12 mouse cellular contexts compared by ENCODE assay signal in the genomic region with DNA sequence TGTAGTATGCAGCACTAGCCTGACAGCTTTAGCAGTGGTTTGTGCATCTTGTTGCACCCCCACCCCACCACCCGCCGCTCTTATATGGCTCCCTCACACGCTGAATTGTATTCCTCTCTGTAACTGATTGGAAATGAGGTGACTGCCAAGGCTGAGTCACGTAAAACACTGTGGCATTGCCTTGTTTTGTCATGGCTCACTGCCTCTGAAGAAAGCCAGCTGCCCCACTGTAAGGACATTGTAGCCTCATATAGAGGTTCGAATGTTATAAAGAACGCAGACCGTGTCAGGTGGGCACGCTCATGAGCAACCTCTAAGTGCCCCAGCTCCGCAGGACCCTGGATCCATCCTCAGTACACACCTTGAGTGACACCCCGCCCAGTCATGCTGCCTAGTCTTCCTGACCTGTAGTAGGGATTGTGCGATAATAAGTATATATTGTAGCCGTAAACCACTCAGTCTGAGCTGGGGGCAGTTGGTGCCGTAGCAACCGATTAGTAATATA.
DNase-seq lines count a peak whose midpoint lies in the region; ATAC-seq and TF ChIP-seq lines count a peak whose summit lies in the region.
"Had no signal": no experiment of that assay in that cellular context is flagged by ENCODE, and none has a peak within 500 bp of the region (broad histone marks: within the 10 kb centered on the region; RNA-seq: fewer than 3 reads in every experiment).

No protein-coding gene starts in this region.

- H3K27ac ChIP-seq in forebrain, embryonic 11.5 days (ENCODE audit: low read depth, low read length), result no peak overlapping the region
- no peak overlapping the region for H3K27ac ChIP-seq in forebrain, embryonic 10.5 days
- H3K27ac ChIP-seq in midbrain, embryonic 16.5 days (ENCODE audit: low read length), result peak overlapping the region; percentile 17
- H3K27ac ChIP-seq in midbrain, embryonic 11.5 days (ENCODE audit: low read depth, low read length), result no peak overlapping the region
- no peak overlapping the region for H3K27ac ChIP-seq in forebrain, embryonic 15.5 days (replicated peaks)
- H3K27ac ChIP-seq in neural tube, embryonic 14.5 days (ENCODE audit: low read depth, low read length), result no peak overlapping the region
- no peak overlapping the region for H3K27ac ChIP-seq in thymus, adult 2 months (ENCODE audit: control insufficient read depth, insufficient read depth, low read length)
- H3K27ac ChIP-seq: heart, embryonic 10.5 days; liver, embryonic 15.5 days; stomach, embryonic 15.5 days had no signal

- H3K4me2 ChIP-seq in forebrain, embryonic 11.5 days (ENCODE audit: low read depth, low read length, severe bottlenecking), result no peak overlapping the region
- H3K4me2 ChIP-seq in midbrain, embryonic 16.5 days (ENCODE audit: low read length), result peak overlapping the region; percentile 3; the same call in 1 of the 2 replicates
- H3K4me2 ChIP-seq in midbrain, embryonic 11.5 days, result no peak overlapping the region
- no peak overlapping the region for H3K4me2 ChIP-seq in forebrain, embryonic 15.5 days (replicated peaks)
- peak overlapping the region; percentile 20; the same call in 1 of the 2 replicates for H3K4me2 ChIP-seq in neural tube, embryonic 14.5 days (ENCODE audit: low read depth, low read length)
- H3K4me2 ChIP-seq: liver, embryonic 15.5 days; stomach, embryonic 15.5 days had no signal

- H3K4me3 ChIP-seq in forebrain, embryonic 11.5 days (ENCODE audit: low read depth, low read length), result no peak overlapping the region
- H3K4me3 ChIP-seq in forebrain, embryonic 10.5 days, result no peak overlapping the region
- H3K4me3 ChIP-seq in midbrain, embryonic 16.5 days (ENCODE audit: low read depth, low read length), result no peak overlapping the region
- no peak overlapping the region for H3K4me3 ChIP-seq in midbrain, embryonic 11.5 days (ENCODE audit: low read depth, low read length)
- no peak overlapping the region for H3K4me3 ChIP-seq in forebrain, embryonic 15.5 days
- H3K4me3 ChIP-seq in neural tube, embryonic 14.5 days (ENCODE audit: low read depth, low read length), result no peak overlapping the region
- no peak overlapping the region for H3K4me3 ChIP-seq in thymus, adult 2 months (ENCODE audit: control insufficient read depth, insufficient read depth, low read length)
- H3K4me3 ChIP-seq: heart, embryonic 10.5 days; liver, embryonic 15.5 days; stomach, embryonic 15.5 days had no signal

- no peak for TF ChIP-seq POLR2A in thymus, adult 2 months (IDR thresholded peaks at IDR 0.05; ENCODE audit: control insufficient read depth, extremely low read depth, insufficient read depth, low read length, poor library complexity)

- no peaks in the 10 kb centered on the region for H3K36me3 ChIP-seq in forebrain, embryonic 11.5 days (ENCODE audit: control insufficient read depth, insufficient read depth, low read length)
- H3K36me3 ChIP-seq in forebrain, embryonic 10.5 days (replicated peaks), result no peaks in the 10 kb centered on the region
- no peaks in the 10 kb centered on the region for H3K36me3 ChIP-seq in midbrain, embryonic 16.5 days (ENCODE audit: control insufficient read depth, insufficient read depth, low read length)
- no peaks in the 10 kb centered on the region for H3K36me3 ChIP-seq in midbrain, embryonic 11.5 days (ENCODE audit: control insufficient read depth, insufficient read depth, low read length)
- no peaks in the 10 kb centered on the region for H3K36me3 ChIP-seq in forebrain, embryonic 15.5 days
- no peaks in the 10 kb centered on the region for H3K36me3 ChIP-seq in neural tube, embryonic 14.5 days (ENCODE audit: control insufficient read depth, insufficient read depth, low read length)
- no peaks in the 10 kb centered on the region for H3K36me3 ChIP-seq in thymus, adult 2 months (ENCODE audit: control insufficient read depth, insufficient read depth, low read length)
- H3K36me3 ChIP-seq: heart, embryonic 10.5 days; liver, embryonic 15.5 days; stomach, embryonic 15.5 days had no signal

- no peaks in the 10 kb centered on the region for H3K4me1 ChIP-seq in forebrain, embryonic 11.5 days (replicated peaks; ENCODE audit: control insufficient read depth, insufficient read depth, low read length)
- H3K4me1 ChIP-seq in forebrain, embryonic 10.5 days, result peaks cover 4% of the 10 kb centered on the region; the same call in 1 of the 2 replicates
- no peaks in the 10 kb centered on the region; the same call in 1 of the 2 replicates for H3K4me1 ChIP-seq in midbrain, embryonic 16.5 days (ENCODE audit: control insufficient read depth, insufficient read depth, low read length)
- no peaks in the 10 kb centered on the region for H3K4me1 ChIP-seq in midbrain, embryonic 11.5 days (ENCODE audit: control insufficient read depth, insufficient read depth, low read length)
- peaks cover 6% of the 10 kb centered on the region; the same call in 1 of the 2 replicates for H3K4me1 ChIP-seq in forebrain, embryonic 15.5 days
- no peaks in the 10 kb centered on the region for H3K4me1 ChIP-seq in neural tube, embryonic 14.5 days (ENCODE audit: control insufficient read depth, insufficient read depth, low read length)
- H3K4me1 ChIP-seq in thymus, adult 2 months (replicated peaks; ENCODE audit: control insufficient read depth, insufficient read depth, low read length), result no peaks in the 10 kb centered on the region
- H3K4me1 ChIP-seq: heart, embryonic 10.5 days; liver, embryonic 15.5 days; stomach, embryonic 15.5 days had no signal

- H3K9me3 ChIP-seq in forebrain, embryonic 11.5 days (ENCODE audit: control insufficient read depth, low read length), result no peaks in the 10 kb centered on the region
- no peaks in the 10 kb centered on the region for H3K9me3 ChIP-seq in forebrain, embryonic 10.5 days
- H3K9me3 ChIP-seq in midbrain, embryonic 16.5 days (replicated peaks; ENCODE audit: control insufficient read depth, low read length, poor library complexity, severe bottlenecking), result no peaks in the 10 kb centered on the region
- H3K9me3 ChIP-seq in midbrain, embryonic 11.5 days (ENCODE audit: control insufficient read depth, low read length), result no peaks in the 10 kb centered on the region
- H3K9me3 ChIP-seq in forebrain, embryonic 15.5 days, result no peaks in the 10 kb centered on the region
- no peaks in the 10 kb centered on the region for H3K9me3 ChIP-seq in neural tube, embryonic 14.5 days (ENCODE audit: control insufficient read depth, low read length)
- H3K9me3 ChIP-seq: heart, embryonic 10.5 days; liver, embryonic 15.5 days; stomach, embryonic 15.5 days had no signal

- H3K27me3 ChIP-seq in forebrain, embryonic 11.5 days (ENCODE audit: control insufficient read depth, insufficient read depth, low read length), result no peaks in the 10 kb centered on the region
- H3K27me3 ChIP-seq in forebrain, embryonic 10.5 days (ENCODE audit: poor library complexity, severe bottlenecking), result no peaks in the 10 kb centered on the region
- no peaks in the 10 kb centered on the region for H3K27me3 ChIP-seq in midbrain, embryonic 16.5 days (ENCODE audit: control insufficient read depth, insufficient read depth, low read depth, low read length)
- H3K27me3 ChIP-seq in midbrain, embryonic 11.5 days (ENCODE audit: control insufficient read depth, insufficient read depth, low read length), result no peaks in the 10 kb centered on the region
- H3K27me3 ChIP-seq in forebrain, embryonic 15.5 days, result no peaks in the 10 kb centered on the region
- H3K27me3 ChIP-seq in neural tube, embryonic 14.5 days (ENCODE audit: control insufficient read depth, insufficient read depth, low read length), result no peaks in the 10 kb centered on the region
- H3K27me3 ChIP-seq in thymus, adult 2 months (ENCODE audit: control insufficient read depth, insufficient read depth, low read length), result no peaks in the 10 kb centered on the region
- H3K27me3 ChIP-seq: liver, embryonic 15.5 days; stomach, embryonic 15.5 days had no signal

- peak; percentile 27; the same call in 1 of the 2 replicates for ATAC-seq in forebrain, embryonic 11.5 days (replicated peaks; ENCODE audit: low FRiP score)
- ATAC-seq in midbrain, embryonic 16.5 days, result peak; percentile 42
- ATAC-seq in midbrain, embryonic 11.5 days (ENCODE audit: low FRiP score), result no peak
- ATAC-seq in forebrain, embryonic 15.5 days (replicated peaks), result peak; percentile 73
- ATAC-seq in neural tube, embryonic 14.5 days (ENCODE audit: low read depth), result peak; percentile 87
- ATAC-seq in inflammation-experienced regulatory T-cells, adult 6 months, result no peak
- ATAC-seq: Patski had no signal

- no peak overlapping the region for H3K9ac ChIP-seq in forebrain, embryonic 11.5 days (ENCODE audit: low read length)
- H3K9ac ChIP-seq in midbrain, embryonic 16.5 days (ENCODE audit: low read depth, low read length), result no peak overlapping the region
- H3K9ac ChIP-seq in midbrain, embryonic 11.5 days (ENCODE audit: low read length), result no peak overlapping the region
- H3K9ac ChIP-seq in forebrain, embryonic 15.5 days (replicated peaks), result no peak overlapping the region
- no peak overlapping the region for H3K9ac ChIP-seq in neural tube, embryonic 14.5 days (replicated peaks; ENCODE audit: low read depth, low read length)
- H3K9ac ChIP-seq: liver, embryonic 15.5 days; stomach, embryonic 15.5 days had no signal

- DNase-seq in forebrain, embryonic 11.5 days (ENCODE audit: low spot score), result no peak
- no peak for DNase-seq in forebrain, embryonic 10.5 days (ENCODE audit: extremely low spot score, low spot score)
- DNase-seq in midbrain, embryonic 11.5 days (ENCODE audit: low spot score, missing footprints), result no peak
- DNase-seq in thymus, adult 2 months, result no peak

- 83% methylated on average over 14 of the region's 14 CpGs for WGBS in forebrain, embryonic 11.5 days
- WGBS in forebrain, embryonic 10.5 days, result 93% methylated on average over 14 of the region's 14 CpGs
- WGBS in midbrain, embryonic 16.5 days, result 63% methylated on average over 14 of the region's 14 CpGs
- WGBS in midbrain, embryonic 11.5 days, result 85% methylated on average over 14 of the region's 14 CpGs
- 50% methylated on average over 14 of the region's 14 CpGs for WGBS in forebrain, embryonic 15.5 days
- WGBS in neural tube, embryonic 14.5 days, result 41% methylated on average over 14 of the region's 14 CpGs
- 92% methylated on average over 14 of the region's 14 CpGs for WGBS in thymus, adult 2 months

- no peak for TF ChIP-seq CTCF in thymus, adult 2 months (IDR thresholded peaks at IDR 0.05; ENCODE audit: borderline replicate concordance, control insufficient read depth, extremely low read depth, insufficient read depth, low read length, poor library complexity)

Comparison
In these comparisons a context has a peak if more than half of its experiments do, and no peak if none do; other contexts are left out.
1. ATAC-seq: peak in forebrain, embryonic 11.5 days (single experiment), midbrain, embryonic 16.5 days (single experiment), forebrain, embryonic 15.5 days (single experiment) and neural tube, embryonic 14.5 days (single experiment); none in midbrain, embryonic 11.5 days (single experiment) and inflammation-experienced regulatory T-cells, adult 6 months (single experiment).
2. H3K4me2 ChIP-seq: peak in midbrain, embryonic 16.5 days (single experiment) and neural tube, embryonic 14.5 days (single experiment); none in forebrain, embryonic 11.5 days (single experiment), midbrain, embryonic 11.5 days (single experiment) and forebrain, embryonic 15.5 days (single experiment).